Mouse (Mus musculus) naive thymus-derived CD4-positive, alpha-beta T cell, adult 5 months (primary cell): ENCODE measurements around the gene Tcf12. TPM values are rescaled to one million over a fixed set of nuclear protein-coding genes. Genes with fewer than 3 reads are reported as not detected.

Source experiments
- polyA plus RNA-seq: library from polyadenylated mRNA; unstranded; fragments of 100-300 nt; shearing (Covaris generic); gene quantifications from one replicate; pipeline ENCODE4 v1.2.1, GENCODE M21; 2017

Tcf12 gene
- polyA plus RNA-seq = 67.6 TPM

GRCm38 (mm10) chr9:72111622-72112550, at the start of gene Tcf12:
Gene Tcf12 (minus strand): TSS chr9:72111871.

Other genes starting within 250 kb of the Tcf12 start
- 64.7 TPM for gene Zfp280d, start 163.0 kb upstream of the Tcf12 start, polyA plus RNA-seq